Mouse (Mus musculus): ENCODE data around the gene Aldh1a2. TPM values are rescaled to one million over a fixed set of nuclear protein-coding genes. Genes with fewer than 3 reads are reported as not detected.

Aldh1a2 gene
- polyA plus RNA-seq, 1 experiment from 2014 or later: 27.3 TPM

DNA sequence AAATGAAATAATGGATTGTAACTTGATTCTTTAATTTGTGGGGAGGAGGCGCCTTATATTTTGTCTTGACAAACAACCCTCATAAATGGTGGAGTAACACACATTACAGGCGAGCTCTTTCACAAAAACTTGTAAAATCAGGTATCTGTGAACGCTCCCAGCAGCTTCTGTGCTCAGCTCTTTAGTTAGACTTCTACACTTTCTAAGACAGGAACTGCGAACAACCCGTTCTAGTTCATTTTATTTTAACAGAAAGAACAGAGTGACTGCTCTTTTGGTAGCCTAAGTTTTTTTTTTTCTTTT lies 2.2 kb downstream of the Aldh1a2 start:
- Histone ChIP-seq H3K4me1 (replicated peaks) (peaks cover 16% of the 10 kb centered on the region), H3K27ac (replicated peaks) (no peak overlapping the region), H3K27me3 (peaks cover 52% of the 10 kb centered on the region), H3K9me3 (no peaks in the 10 kb centered on the region), H3K9ac (no peak overlapping the region), H3K4me2 (no peak overlapping the region), H3K4me3 (no peak overlapping the region), H3K36me3 (no peaks in the 10 kb centered on the region)
- no peak for ATAC-seq (ENCODE audit: low FRiP score, low read depth)
- WGBS: 17% methylated on average over 5 of the region's 5 CpGs

GRCm38 (mm10) chr9:71219161-71219560 lies 3.6 kb downstream of the Aldh1a2 start:
- Histone ChIP-seq H3K27ac (replicated peaks) (no peak overlapping the region), H3K36me3 (no peaks in the 10 kb centered on the region), H3K4me3 (no peak overlapping the region), H3K9me3 (no peaks in the 10 kb centered on the region), H3K9ac (no peak overlapping the region), H3K27me3 (peaks cover 43% of the 10 kb centered on the region), H3K4me2 (no peak overlapping the region), H3K4me1 (replicated peaks) (peaks cover 16% of the 10 kb centered on the region)
- ATAC-seq (ENCODE audit: low FRiP score, low read depth): no peak
- 70% methylated on average over 4 of the region's 4 CpGs for WGBS

GRCm38 (mm10) chr9:71220401-71220800 lies 4.8 kb downstream of the Aldh1a2 start:
- H3K9me3 ChIP-seq: no peaks in the 10 kb centered on the region
- H3K36me3 ChIP-seq: no peaks in the 10 kb centered on the region
- H3K4me3 ChIP-seq: no peak overlapping the region
- no peak for ATAC-seq (ENCODE audit: low FRiP score, low read depth)
- WGBS: 56% methylated on average over 2 of the region's 2 CpGs
- H3K9ac ChIP-seq: no peak overlapping the region
- H3K4me2 ChIP-seq: no peak overlapping the region
- no peak overlapping the region for H3K27ac ChIP-seq (replicated peaks)
- peaks cover 13% of the 10 kb centered on the region for H3K4me1 ChIP-seq (replicated peaks)
- H3K27me3 ChIP-seq: peaks cover 34% of the 10 kb centered on the region

GRCm38 (mm10) chr9:71227226-71227970 lies 11.8 kb downstream of the Aldh1a2 start:
- H3K9ac ChIP-seq: no peak overlapping the region
- 33% methylated on average over 10 of the region's 10 CpGs for WGBS
- no peak overlapping the region for H3K27ac ChIP-seq (replicated peaks)
- peaks cover 6% of the 10 kb centered on the region; the same call in 1 of the 2 replicates for H3K27me3 ChIP-seq
- no peaks in the 10 kb centered on the region for H3K4me1 ChIP-seq (replicated peaks)
- H3K36me3 ChIP-seq: no peaks in the 10 kb centered on the region
- ATAC-seq (ENCODE audit: low FRiP score, low read depth): no peak
- H3K9me3 ChIP-seq: no peaks in the 10 kb centered on the region
- no peak overlapping the region for H3K4me3 ChIP-seq
- H3K4me2 ChIP-seq: no peak overlapping the region

GRCm38 (mm10) chr9:71230011-71230410 lies 14.4 kb downstream of the Aldh1a2 start:
- 29% methylated on average over 6 of the region's 6 CpGs for WGBS
- Histone ChIP-seq H3K9ac (no peak overlapping the region), H3K4me1 (replicated peaks) (0 out of 2 replicates have a peak, but pooled peaks cover 3% of the 10 kb centered on the region), H3K36me3 (no peaks in the 10 kb centered on the region), H3K4me3 (no peak overlapping the region), H3K9me3 (no peaks in the 10 kb centered on the region), H3K4me2 (no peak overlapping the region), H3K27me3 (peaks cover 3% of the 10 kb centered on the region; the same call in 1 of the 2 replicates), H3K27ac (replicated peaks) (no peak overlapping the region)
- ATAC-seq (ENCODE audit: low FRiP score, low read depth): no peak

GRCm38 (mm10) chr9:71236540-71236939 lies 21.0 kb downstream of the Aldh1a2 start:
- 69% methylated on average over 1 of the region's 1 CpGs for WGBS
- H3K9ac ChIP-seq: no peak overlapping the region
- H3K4me1 ChIP-seq (replicated peaks): 0 out of 2 replicates have a peak, but pooled peaks cover 3% of the 10 kb centered on the region
- no peak overlapping the region for H3K27ac ChIP-seq (replicated peaks)
- H3K27me3 ChIP-seq: no peaks in the 10 kb centered on the region
- H3K4me3 ChIP-seq: no peak overlapping the region
- no peak overlapping the region for H3K4me2 ChIP-seq
- no peak for ATAC-seq (ENCODE audit: low FRiP score, low read depth)
- no peaks in the 10 kb centered on the region for H3K36me3 ChIP-seq
- no peaks in the 10 kb centered on the region for H3K9me3 ChIP-seq

DNA sequence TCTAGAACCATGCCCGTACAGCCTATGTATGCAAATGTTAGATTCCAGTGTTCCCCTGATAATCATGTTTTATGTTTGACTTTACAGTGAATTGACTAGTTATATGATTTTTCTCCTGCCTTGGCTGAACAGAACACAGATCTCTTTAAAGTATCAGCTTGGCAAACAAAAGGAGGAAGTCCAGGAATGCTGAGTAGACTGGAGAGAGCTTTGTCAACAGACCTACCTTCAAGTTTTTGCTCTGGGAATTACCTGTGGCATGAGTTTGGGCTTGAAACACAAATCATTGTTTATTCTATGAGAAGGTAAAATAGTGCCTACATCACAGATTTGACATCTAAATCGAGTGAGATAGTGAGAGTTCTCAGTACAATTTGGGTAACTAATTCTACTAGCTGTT lies 24.3 kb downstream of the Aldh1a2 start:
- ATAC-seq (ENCODE audit: low FRiP score, low read depth): no peak
- no peak overlapping the region for H3K4me2 ChIP-seq
- H3K4me3 ChIP-seq: no peak overlapping the region
- no peak overlapping the region for H3K27ac ChIP-seq (replicated peaks)
- H3K4me1 ChIP-seq (replicated peaks): 0 out of 2 replicates have a peak, but pooled peaks cover under 1% of the 10 kb centered on the region
- no peaks in the 10 kb centered on the region for H3K9me3 ChIP-seq
- H3K9ac ChIP-seq: no peak overlapping the region
- 84% methylated on average over 2 of the region's 2 CpGs for WGBS
- H3K27me3 ChIP-seq: no peaks in the 10 kb centered on the region
- no peaks in the 10 kb centered on the region for H3K36me3 ChIP-seq

DNA sequence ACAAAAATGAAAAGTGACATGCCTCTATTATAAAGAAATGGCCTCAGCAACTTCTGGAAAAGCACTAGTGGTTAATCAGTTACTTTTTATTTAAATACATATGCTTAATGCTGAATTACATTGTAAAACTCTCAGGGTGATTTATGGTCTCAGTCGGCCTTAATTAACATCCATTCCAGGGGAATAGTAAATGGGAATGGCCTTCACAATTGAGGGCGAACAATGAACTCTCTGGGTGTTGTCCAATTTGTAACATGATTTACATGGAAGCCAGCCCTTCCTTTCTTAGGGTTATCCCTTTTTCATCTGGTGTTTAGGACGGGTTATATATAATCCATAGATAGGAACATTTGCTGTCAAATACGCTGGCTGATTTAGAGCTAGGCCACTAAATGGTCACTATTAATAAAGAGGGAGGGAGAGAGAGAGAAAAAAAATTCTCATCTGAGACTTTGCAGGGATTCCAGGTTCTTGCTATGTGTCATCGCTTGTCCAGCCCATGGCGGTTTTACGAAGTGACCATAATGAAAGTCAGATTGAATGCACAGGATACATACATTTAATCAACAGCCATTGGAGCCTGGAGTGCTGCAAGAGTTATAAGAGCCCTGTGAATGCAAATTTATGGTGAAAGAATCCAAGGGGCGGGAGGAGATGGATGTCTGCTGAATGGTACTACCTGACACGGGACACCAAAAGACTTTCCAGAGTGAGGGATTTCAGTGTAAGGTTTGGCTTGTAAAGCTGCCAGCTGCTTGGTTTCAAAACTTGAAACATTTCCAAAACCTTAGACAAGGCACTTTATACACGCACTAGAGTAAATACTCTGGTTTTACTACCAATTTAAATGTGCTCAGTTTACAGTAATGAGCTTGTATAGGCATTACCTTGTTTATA lies 26.2 kb downstream of the Aldh1a2 start:
- H3K9me3 ChIP-seq: no peaks in the 10 kb centered on the region
- no peaks in the 10 kb centered on the region for H3K27me3 ChIP-seq
- WGBS: 53% methylated on average over 10 of the region's 10 CpGs
- no peak overlapping the region for H3K4me2 ChIP-seq
- no peaks in the 10 kb centered on the region for H3K36me3 ChIP-seq
- no peak overlapping the region for H3K9ac ChIP-seq
- no peak overlapping the region for H3K4me3 ChIP-seq
- no peak overlapping the region for H3K27ac ChIP-seq (replicated peaks)
- ATAC-seq (ENCODE audit: low FRiP score, low read depth): no peak
- H3K4me1 ChIP-seq (replicated peaks): no peaks in the 10 kb centered on the region

DNA sequence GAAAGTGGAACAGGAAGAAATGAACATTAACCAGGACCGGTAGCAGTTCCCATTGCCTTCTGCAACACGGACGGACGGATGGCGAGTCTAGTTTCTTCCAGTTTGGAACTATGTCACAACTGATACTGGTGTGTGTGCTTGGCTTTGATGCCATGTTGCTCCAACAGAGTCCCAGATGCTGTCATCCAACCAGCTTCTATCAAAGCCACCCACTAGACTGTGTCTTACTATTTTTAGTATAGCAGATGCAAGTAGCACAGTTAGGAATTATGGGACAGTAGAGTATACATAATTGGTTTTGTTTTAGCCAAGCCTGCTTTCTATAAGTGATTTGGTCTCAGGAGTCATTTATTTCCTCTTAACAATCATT lies 26.8 kb downstream of the Aldh1a2 start:
- no peak for ATAC-seq (ENCODE audit: low FRiP score, low read depth)
- H3K36me3 ChIP-seq: no peaks in the 10 kb centered on the region
- no peak overlapping the region for H3K4me3 ChIP-seq
- H3K9me3 ChIP-seq: no peaks in the 10 kb centered on the region
- WGBS: 86% methylated on average over 5 of the region's 5 CpGs
- H3K27ac ChIP-seq (replicated peaks): no peak overlapping the region
- H3K27me3 ChIP-seq: no peaks in the 10 kb centered on the region
- H3K4me1 ChIP-seq (replicated peaks): no peaks in the 10 kb centered on the region
- no peak overlapping the region for H3K4me2 ChIP-seq
- H3K9ac ChIP-seq: no peak overlapping the region

- no peaks in the 10 kb centered on the region for H3K27me3 ChIP-seq
- no peak overlapping the region for H3K27ac ChIP-seq (replicated peaks)
- no peaks in the 10 kb centered on the region for H3K36me3 ChIP-seq
- no peaks in the 10 kb centered on the region for H3K4me1 ChIP-seq (replicated peaks)
- no peak overlapping the region for H3K9ac ChIP-seq
- ATAC-seq (ENCODE audit: low FRiP score, low read depth): no peak
- no peak overlapping the region for H3K4me3 ChIP-seq
- no peak overlapping the region for H3K4me2 ChIP-seq
- WGBS: 74% methylated on average over 2 of the region's 2 CpGs
- no peaks in the 10 kb centered on the region for H3K9me3 ChIP-seq
Observed at GRCm38 (mm10) chr9:71254380-71254779, 38.8 kb downstream of the Aldh1a2 start.

- WGBS: 77% methylated on average over 3 of the region's 3 CpGs
- ATAC-seq (ENCODE audit: low FRiP score, low read depth): no peak
- H3K9me3 ChIP-seq: no peaks in the 10 kb centered on the region
- H3K27ac ChIP-seq (replicated peaks): no peak overlapping the region
- H3K4me1 ChIP-seq (replicated peaks): no peaks in the 10 kb centered on the region
- no peaks in the 10 kb centered on the region for H3K27me3 ChIP-seq
- H3K4me2 ChIP-seq: no peak overlapping the region
- H3K4me3 ChIP-seq: no peak overlapping the region
- H3K9ac ChIP-seq: no peak overlapping the region
- no peaks in the 10 kb centered on the region for H3K36me3 ChIP-seq
Observed at GRCm38 (mm10) chr9:71262711-71263110, 47.1 kb downstream of the Aldh1a2 start.

DNA sequence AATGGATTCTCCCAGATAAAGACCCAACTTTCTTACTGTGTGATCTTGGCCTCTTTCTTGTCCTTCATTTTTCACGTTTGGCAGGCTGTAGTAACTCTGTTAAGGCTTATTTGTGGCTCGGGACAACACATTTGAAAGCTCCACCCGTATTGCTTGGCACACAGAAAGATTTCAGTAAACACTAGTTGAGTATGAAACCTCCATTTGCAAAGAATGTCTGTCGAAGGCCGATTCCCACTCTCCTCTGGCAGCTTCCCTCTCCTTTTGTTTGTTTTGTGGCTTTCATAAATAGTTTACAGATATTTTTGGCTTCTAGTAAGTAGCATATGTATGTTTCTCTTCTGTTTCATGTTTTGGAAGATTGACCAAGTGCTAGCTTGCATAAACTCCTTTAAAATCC lies 54.1 kb downstream of the Aldh1a2 start:
- WGBS: 87% methylated on average over 5 of the region's 5 CpGs
- no peak overlapping the region for H3K4me3 ChIP-seq

More for the DNA sequence above, 54.1 kb downstream of the Aldh1a2 start:
- no peak overlapping the region for H3K27ac ChIP-seq (replicated peaks)
- no peaks in the 10 kb centered on the region for H3K27me3 ChIP-seq
- no peak overlapping the region for H3K9ac ChIP-seq
- ATAC-seq (ENCODE audit: low FRiP score, low read depth): no peak
- no peaks in the 10 kb centered on the region for H3K36me3 ChIP-seq
- H3K4me1 ChIP-seq (replicated peaks): no peaks in the 10 kb centered on the region
- no peak overlapping the region for H3K4me2 ChIP-seq
- no peaks in the 10 kb centered on the region for H3K9me3 ChIP-seq

Measured in hindbrain, embryonic 15.5 days (tissue).